Mouse (Mus musculus) gastrocnemius, postnatal 36 days (tissue): ENCODE results near the gene Proca1. TPM values are rescaled to one million over a fixed set of nuclear protein-coding genes. Genes with fewer than 3 reads are reported as not detected.

Source experiments
- DNase-seq, 2 experiments: peaks; one replicate each; pipeline ENCODE4 v3.0.0; 2022
- intact Hi-C: fragments of 180-260 bp; cut with DNase I; formaldehyde crosslinking; loops from one replicate; pipeline ENCODE4 v1.15.1; 2025
- total RNA-seq, 2 experiments: library from RNA; stranded (reverse); gene quantifications; 2 replicates each; pipeline ENCODE4 v1.2.3; 2021

Proca1 gene
- total RNA-seq, 2 experiments from 2014 or later, result 0.74 TPM; not detected in 1

DNA sequence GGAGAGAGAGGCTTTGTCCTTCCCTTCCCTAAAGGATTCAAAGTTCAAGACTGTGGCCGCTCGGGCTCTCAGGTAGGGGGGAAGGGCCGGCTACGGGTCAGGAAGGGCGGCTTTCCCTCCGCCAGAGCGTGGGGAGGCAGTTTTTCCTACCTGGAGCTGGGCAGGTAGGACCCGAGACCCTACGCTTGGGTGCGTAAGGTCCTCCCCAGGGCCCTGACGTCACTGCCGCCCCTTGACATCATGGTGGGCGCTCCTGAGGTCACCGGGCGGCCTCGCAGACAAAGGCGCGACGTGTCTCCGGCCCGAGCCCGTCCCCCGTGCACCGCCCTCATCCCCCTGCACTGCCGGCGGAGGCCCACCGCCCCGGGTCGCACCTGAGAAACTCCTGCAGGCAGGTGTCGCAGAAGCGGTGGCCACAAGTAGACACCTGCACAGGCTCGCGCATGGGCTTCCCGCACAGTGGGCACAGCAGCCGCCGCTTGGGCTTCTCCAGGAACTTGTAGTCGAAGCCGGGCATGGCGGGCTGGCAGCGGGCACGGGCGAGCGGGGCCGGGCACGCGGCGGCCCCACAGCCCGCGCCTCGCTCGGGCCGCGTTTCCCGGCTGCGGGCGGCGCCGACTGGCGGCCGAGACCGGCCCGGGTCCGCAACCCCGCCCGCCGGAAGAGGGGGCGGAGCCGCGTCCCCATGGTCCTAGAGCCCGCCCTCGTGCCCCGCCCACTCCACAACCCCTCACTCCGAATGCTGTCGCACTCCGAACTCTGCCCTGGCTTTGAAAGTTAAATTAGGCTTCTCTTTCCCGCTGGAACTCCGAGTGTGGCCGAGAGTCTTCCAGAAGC lies 28.1 kb upstream of the Proca1 start, which contains the start of gene Traf4:
TSS of gene Traf4 (minus strand) at position 666 of the 837 bp plus-strand sequence.
- DNase-seq, result peak; percentile 71
- intact Hi-C loops, result no loop called here

DNA sequence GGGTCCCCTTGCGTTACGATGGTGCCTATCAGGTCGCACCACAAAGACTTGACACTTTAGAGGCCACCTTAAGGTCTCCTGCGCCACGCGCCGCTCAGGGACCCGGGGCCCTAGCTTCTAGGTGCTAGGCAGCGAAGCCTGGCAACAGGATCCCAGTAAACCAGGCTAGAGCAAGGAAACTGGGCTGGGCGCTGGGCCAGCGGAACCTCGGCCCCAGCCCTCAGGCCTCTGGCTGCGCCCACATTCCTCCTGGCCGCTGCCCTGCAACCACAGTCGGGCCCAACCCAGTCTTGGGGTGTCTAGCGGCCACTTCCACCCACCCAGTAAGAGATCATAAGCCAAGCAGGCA lies 27.5 kb upstream of the Proca1 start:
- intact Hi-C loops, result no loop called here
- DNase-seq, result peak in 1 of 2 experiments; percentile 23

DNA sequence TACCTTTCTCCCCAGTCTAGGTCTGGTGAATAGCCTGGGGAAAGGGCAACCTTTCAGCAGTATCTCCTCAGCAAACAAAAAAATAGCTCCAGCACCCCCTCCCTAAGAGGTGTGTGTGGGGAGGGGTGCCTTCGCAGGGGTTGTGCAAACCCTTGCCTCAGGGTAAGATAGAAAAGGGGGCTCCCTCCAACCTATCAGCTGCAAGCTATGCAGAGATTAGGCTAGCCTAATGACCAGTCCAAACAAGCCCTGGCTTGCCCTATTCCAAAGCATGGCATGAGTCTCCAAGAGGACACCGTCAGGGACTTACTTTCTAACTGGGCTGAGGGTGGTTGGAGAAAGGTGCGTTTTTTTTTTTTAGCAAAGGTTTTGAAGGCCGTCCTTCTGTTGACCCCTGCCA lies 27.0 kb upstream of the Proca1 start:
- intact Hi-C loops, result no loop called here
- no peak for DNase-seq

GRCm38 (mm10) chr11:78166640-78167039 lies 26.6 kb upstream of the Proca1 start:
- intact Hi-C loops, result no loop called here
- no peak for DNase-seq

DNA sequence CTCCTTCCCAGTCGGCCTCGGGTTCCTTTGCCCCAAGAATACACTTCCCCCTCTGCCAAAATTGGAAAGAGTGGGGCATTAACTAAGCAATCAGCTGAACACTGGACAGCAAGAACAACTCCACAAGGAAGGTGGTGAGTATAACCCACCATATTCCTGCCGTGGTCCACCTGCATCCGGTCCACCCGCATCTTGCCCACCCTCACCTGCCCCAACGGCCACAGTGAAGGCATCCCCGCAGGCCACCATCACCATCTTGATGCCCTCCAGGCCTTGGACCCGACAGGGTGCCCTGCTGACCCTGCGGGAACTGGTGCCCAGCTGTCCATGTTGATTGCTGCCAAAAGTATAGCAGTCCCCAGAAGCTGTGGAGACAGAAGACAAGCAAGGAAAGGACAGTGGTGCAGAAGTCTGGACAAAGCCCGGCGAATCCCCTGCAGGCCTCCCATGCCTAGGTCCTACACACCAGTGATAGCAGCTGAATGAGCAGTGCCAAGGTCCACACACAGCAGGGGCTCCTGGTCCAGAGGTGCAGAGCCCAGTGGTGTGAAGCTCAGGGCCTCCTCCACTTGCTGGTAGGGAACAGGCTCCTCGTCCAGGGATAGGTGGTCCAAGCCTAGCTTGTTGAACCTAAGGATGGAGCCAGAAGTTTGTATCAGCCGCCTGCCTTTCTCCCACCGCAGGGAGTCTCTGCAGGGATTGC lies 25.8 kb upstream of the Proca1 start:
- no peak for DNase-seq
- intact Hi-C loops, result no loop called here

- no peak for DNase-seq
- intact Hi-C loops, result no loop called here
Observed at GRCm38 (mm10) chr11:78168541-78169468, 24.4 kb upstream of the Proca1 start.

GRCm38 (mm10) chr11:78170306-78170705 lies 22.9 kb upstream of the Proca1 start:
- intact Hi-C loops, result no loop called here
- no peak for DNase-seq

GRCm38 (mm10) chr11:78171328-78171727 lies 21.9 kb upstream of the Proca1 start:
- intact Hi-C loops, result no loop called here
- no peak for DNase-seq

GRCm38 (mm10) chr11:78172034-78172747 lies 21.0 kb upstream of the Proca1 start:
- DNase-seq, result no peak
- intact Hi-C loops, result no loop called here

DNA sequence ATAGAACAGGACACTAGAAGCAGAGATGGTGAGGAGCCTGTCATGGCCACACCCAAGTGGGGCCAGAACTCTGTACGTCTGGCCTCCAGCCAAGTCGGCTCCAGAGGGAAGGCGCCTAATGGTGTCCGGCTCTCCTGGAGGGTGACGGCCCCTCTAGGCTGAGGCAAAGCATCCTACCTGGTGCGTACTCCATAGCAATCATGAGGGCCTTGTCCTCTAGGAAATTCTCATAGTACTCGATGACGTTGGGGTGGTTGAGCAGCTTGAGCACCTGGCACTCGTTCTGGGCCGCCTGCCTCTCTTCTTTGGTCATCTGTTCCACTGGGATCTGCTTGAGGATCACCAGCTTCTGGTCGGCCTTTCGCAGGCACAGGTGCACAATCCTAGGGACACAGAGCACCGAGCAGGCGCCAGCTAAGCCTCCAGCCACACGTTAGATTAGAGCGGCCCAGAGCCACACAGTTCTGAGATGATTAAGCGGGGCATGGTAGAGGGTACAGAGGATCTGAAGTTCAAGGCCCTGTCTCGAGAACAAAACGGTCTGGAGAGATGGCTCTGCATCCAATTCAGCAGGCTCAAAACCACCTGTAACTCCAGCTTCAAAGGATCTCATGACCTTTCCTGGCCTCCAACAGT lies 20.3 kb upstream of the Proca1 start:
- intact Hi-C loops, result no loop called here
- no peak for DNase-seq

- intact Hi-C loops, result no loop called here
- DNase-seq, result no peak
Observed at GRCm38 (mm10) chr11:78174506-78174905, 18.7 kb upstream of the Proca1 start.

- intact Hi-C loops, result loop anchor here (5.0 kb wide), 1 partner anchor 194 kb away; the partner anchor contains the start of gene Phf12
- no peak for DNase-seq
Observed at GRCm38 (mm10) chr11:78175771-78176401, 17.3 kb upstream of the Proca1 start.

- DNase-seq, result peak; percentile 88 to 91
- intact Hi-C loops, result loop anchor here (5.0 kb wide), 1 partner anchor 194 kb away; the partner anchor contains the start of gene Phf12
Observed at GRCm38 (mm10) chr11:78176402-78176862, 16.8 kb upstream of the Proca1 start, which contains the start of the genes Nek8 and Tlcd1. Nek8 (minus strand) TSS chr11:78176675. Tlcd1 (plus strand) TSS chr11:78176711.

GRCm38 (mm10) chr11:78176905-78177331 lies 16.3 kb upstream of the Proca1 start:
- DNase-seq, result no peak
- intact Hi-C loops, result loop anchor here (5.0 kb wide), 1 partner anchor 195 kb away; the partner anchor contains the start of gene Phf12

DNA sequence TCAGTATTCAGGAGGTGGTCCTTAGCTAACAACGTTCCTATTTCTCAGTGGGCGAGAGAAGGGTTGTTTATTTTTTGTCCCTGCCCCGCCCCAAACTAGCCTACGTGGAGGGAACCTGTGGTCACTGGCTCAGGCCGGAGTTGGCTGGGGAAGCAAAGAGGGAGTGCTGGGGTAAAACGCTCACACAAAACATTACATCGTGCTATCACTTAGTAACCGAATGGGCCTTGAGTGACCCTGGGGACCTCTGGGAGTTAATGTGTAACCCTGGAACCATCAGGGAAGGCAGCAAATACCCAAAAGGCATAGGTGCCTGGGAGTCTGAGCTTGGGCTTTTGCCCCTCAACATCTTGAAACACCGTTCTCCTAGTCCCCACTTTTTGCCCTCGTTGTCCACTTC lies 15.8 kb upstream of the Proca1 start:
- DNase-seq, result no peak
- intact Hi-C loops, result loop anchor here (5.0 kb wide), 1 partner anchor 195 kb away; the partner anchor contains the start of gene Phf12

GRCm38 (mm10) chr11:78177903-78178858 lies 15.0 kb upstream of the Proca1 start:
- peak; percentile 95 to 96 for DNase-seq

GRCm38 (mm10) chr11:78178859-78179437 lies 14.2 kb upstream of the Proca1 start:
- intact Hi-C loops, result loop anchor here (1.0 to 5.0 kb wide), 3 partner anchors 20 to 197 kb away; partner anchors contain the start of gene Phf12

More at GRCm38 (mm10) chr11:78177903-78178858, 15.0 kb upstream of the Proca1 start:
- intact Hi-C loops, result loop anchor here (1.0 to 5.0 kb wide), 3 partner anchors 19 to 196 kb away; partner anchors contain the start of gene Phf12

More at GRCm38 (mm10) chr11:78178859-78179437, 14.2 kb upstream of the Proca1 start:
- no peak for DNase-seq
